Mouse (Mus musculus) liver (tissue): ENCODE data around the gene Adad2.

Experiments used
- DNase-seq: peaks from one replicate; pipeline ENCODE4 v3.0.0-alpha.2; 2020; ENCODE audit warnings: mixed read lengths

Adad2 gene

GRCm38 (mm10) chr8:119644429-119644960 lies 31.9 kb downstream of the Adad2 start:
- no peak for DNase-seq

- no peak for DNase-seq
Observed at GRCm38 (mm10) chr8:119644981-119645597, 32.5 kb downstream of the Adad2 start.

DNA sequence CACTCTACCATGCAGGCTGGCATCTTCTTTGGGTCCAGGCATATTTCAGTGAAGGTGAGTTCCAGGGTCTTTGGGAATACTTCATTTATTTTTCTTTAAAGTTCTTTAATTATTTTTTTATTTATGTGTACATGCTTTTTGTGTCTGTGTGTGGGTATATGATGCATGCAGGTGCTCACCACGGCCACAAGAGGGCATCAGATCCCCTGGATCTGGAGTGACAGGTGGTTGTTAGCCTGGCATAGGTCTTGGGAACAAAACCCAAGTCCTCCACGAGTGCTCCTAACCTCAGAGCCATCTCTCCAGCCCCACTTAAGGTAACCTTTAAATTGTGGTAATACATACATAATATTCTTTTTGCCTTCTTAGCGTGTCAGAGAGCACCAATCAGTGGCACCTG lies 33.6 kb downstream of the Adad2 start:
- no peak for DNase-seq

DNA sequence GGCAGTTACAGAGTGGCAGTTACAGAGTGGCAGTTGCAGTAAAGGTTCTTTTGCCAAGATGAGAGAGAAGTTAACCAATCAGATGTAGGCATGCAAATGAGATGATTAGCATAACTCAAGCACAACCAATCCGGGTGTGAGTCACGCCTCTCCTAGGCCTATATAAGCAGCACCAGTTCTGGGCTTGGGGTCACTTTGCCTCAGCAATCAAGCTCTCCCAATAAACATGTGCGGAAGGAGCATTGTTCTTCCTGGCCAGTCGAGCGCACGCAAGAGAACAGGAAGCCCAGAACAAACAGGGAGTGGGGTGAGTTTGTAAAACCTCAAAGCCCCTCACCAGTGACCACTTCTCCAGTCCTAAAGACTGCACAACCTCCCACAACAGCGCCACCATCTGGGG lies 34.3 kb downstream of the Adad2 start:
- no peak for DNase-seq

DNA sequence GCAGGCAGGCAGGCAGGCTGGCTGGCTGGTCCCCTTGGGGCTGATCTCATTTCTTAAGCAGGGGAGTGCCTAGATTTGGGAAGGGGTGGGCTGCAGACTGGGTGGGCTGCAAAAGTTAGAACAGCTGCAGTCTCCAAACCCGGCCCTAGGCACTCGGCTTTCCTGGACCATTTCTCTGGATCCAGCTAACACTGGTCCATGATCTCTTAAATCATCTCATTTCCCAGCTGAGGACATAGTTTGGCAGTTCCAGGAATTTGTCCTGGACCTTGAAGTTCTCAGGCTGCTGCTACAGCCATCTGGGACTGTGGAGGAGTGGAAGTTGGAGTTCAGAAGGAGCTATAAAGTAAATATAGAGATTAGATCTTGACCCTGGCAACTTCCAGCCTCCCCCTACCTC lies 38.8 kb downstream of the Adad2 start:
- DNase-seq, result no peak

DNA sequence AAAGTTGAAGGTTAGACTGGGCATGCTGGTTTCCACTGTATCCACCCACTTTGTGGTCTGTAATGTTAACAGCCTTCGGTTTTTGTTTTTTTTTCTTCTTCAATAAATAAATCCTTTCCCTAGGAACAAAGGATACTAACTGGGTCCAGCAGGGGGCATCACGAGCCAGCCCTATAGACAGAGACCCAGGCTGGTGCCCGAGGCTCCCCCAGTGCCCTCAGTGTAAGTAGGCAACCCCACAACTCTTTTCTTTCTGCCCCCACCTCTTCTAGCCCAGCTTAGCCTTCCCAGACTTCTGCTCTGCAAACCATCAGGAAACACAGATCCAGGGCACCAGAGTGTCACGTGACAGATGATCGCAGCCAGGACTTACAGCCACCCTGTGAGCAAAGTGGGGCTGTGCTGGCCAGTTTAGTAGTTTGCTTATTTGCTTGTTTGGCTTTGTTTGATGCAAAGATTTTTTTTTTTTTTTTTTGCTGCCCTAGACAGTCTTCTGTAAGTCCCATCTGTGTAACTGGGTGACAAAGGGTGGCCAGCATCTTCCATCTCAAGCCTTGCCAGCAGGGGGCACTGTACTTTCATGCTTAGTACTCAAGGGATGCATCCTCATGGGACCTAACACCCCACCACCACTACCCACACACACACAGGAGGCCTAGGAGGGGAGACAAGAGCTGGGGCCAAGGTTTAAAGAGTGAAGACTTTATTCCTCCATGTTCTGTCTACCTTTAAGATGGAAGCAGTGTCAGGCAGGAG lies 44.3 kb downstream of the Adad2 start:
- DNase-seq, result peak; percentile 31

- DNase-seq, result peak; percentile 52
Observed at GRCm38 (mm10) chr8:119661081-119661480, 48.5 kb downstream of the Adad2 start.

- no peak for DNase-seq
Observed at GRCm38 (mm10) chr8:119661892-119662291, 49.3 kb downstream of the Adad2 start.

GRCm38 (mm10) chr8:119663440-119663839 lies 50.9 kb downstream of the Adad2 start:
- DNase-seq, result no peak

GRCm38 (mm10) chr8:119665270-119665669 lies 52.7 kb downstream of the Adad2 start:
- DNase-seq, result no peak
